Mouse (Mus musculus) left cerebral cortex, adult 11 months (tissue): ENCODE data around the gene Rhov.

Experiments used
- DNase-seq: peaks from one replicate; pipeline ENCODE4 v3.0.0; 2022; ENCODE audit warnings: low spot score

Rhov gene

DNA sequence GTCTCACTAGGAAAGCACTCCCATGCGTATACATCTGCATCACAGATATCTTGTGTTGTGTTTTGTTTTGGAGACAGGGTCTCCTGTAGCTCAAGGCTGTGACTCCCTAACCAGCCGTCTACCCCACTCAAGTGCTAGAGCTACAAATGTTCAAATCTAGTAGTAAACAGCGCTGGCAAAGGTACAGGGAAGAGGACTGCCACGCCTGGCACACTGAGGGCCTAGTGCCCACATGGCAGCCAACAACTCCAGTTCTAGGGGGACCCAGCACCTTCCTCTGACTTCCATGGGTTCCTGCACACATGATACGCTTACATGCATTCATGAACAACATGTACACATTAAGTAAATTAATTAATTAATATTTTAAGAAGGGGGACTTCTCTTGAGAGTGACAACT lies 21.2 kb upstream of the Rhov start:
- no peak for DNase-seq

DNA sequence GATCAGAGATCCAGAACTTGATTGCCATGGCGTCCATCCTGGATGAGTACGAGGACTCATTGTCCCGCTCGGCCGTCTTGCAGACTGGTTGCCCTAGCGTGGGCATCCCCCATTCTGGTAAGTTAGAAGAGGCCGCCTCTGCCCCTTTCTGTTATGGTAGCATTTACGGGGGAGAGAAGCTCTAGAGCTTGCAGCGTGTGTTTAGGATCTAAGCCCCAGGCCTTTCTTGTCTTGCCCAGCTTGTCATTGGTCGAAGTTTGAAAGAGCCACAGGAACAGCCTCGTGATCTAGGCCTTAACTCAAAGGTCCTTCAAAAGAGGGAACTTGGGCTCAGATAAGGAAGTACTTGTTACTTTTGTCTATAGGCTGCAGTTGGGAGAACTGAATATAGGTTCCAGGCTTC lies 17.9 kb upstream of the Rhov start:
- DNase-seq = no peak

DNA sequence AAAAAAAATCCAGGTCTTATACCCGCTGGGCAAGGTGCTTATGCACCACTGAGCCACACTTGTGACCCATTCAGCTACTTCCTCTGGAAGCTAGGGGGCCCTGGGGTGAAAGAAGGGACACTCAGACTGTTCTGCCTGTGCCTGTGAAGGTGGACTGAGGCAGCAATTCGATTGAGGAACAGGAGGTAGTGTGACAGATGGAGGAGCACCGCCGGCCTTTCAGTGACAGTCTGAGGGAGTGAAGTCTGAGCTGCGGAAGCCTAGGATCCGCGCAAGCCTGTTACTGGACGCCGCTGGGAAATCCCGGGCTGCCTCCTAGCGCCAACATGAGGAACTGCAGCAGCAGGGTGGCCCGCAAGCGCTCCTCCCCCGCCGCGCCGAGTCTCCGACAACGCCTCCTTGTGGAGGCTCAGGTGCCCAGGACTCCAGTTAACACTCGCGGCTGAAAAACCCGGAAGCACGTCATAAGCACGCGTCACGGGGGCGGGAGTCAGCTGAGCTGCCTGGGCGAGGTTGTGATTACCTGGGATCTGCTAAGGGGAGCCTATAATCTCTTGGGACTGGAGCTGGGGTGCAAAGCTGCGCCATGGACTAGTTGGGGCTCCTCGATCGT lies 17.3 kb upstream of the Rhov start, which contains the start of gene Vps18:
Gene Vps18 (plus strand): TSS at position 471 of the 613 bp plus-strand sequence.
- peak; percentile 96 for DNase-seq

DNA sequence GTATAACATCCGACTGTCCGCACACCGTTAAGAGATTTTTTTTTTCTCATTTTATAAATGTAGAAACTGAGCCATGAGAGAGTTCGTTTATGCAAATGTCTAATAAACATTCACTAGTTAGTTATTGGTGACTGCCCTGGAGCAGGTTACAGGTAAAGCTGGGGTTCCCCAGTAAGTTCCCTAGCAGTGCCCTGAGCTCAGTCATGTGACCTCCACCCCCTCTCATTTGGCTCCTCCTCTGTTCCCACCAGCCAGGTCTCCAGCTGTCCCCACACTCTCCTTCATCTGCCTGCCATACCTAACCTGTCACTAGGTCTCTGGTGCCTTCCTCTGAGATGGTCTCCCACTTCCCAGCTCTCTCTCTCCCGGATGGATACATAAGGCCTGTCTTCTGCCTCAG lies 16.3 kb upstream of the Rhov start:
- no peak for DNase-seq

DNA sequence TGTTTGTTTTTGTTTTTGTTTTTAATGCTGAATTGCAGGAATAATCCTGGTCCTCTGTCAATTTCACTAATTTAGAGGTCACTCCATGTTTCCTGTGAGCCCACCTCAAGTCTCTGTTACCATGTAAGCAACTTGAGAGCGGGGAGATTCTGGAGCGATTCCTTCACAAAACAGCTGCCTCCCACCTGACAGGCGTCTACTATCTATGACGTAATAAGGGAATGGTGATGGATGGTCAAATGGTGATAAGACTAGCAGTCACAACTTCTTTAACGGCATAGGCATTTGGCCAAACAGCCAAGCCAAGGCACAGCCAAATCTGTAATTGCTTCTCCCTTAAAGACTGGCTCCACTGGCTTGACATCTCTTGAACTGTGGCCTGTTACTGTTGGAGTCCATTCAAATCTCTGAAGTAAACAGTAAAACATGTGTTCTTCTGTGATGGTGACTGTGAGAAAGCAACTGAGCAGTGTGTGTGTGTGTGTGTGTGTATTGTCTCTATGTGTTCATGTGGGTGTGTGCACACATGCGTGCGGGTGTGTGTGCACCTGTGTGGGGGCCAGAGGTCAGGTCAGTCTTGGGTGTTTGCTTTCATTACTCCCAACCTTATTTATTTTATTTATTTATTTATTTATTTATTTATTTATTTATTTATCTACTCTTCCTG lies 11.0 kb upstream of the Rhov start:
- DNase-seq = no peak

DNA sequence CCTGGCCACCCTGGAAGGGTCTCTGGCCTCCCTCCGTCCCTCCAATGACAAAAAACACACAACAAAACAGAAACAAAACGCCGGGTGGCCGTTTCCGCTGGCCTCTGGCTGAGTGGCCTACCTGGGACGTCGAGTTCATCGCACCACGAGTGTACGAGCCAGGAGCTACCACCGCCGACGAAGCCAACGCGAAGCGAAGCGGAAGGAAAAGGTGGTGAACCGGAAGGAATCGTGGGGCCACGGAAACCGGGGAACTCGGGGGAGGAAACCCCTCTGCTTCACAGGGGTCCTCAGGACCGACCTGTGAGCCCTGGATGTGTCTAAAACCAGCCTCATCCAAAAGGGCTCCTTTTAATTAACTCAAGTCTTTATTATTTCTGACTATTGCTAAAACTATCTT lies 6.7 kb upstream of the Rhov start:
- DNase-seq = no peak

DNA sequence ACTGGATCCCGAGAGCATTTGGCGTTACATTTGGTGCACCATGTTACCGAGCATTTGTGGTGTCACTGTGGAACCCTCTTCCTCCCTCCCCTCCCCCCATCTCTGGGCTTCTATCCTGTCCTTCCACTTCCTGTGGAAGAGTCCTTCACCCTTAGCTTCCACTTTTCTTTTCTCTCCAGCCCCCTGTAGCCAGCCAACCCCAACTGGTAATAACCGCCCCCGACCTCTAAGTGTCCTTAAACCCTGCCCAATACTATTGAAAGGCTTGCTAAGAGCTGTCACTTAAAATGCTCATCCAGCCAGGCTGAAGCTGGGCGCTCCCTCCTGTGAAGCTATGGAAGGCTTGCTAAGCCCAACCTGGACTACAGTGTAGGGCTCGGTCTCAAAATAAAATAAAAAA lies 5.9 kb upstream of the Rhov start:
- DNase-seq = no peak

DNA sequence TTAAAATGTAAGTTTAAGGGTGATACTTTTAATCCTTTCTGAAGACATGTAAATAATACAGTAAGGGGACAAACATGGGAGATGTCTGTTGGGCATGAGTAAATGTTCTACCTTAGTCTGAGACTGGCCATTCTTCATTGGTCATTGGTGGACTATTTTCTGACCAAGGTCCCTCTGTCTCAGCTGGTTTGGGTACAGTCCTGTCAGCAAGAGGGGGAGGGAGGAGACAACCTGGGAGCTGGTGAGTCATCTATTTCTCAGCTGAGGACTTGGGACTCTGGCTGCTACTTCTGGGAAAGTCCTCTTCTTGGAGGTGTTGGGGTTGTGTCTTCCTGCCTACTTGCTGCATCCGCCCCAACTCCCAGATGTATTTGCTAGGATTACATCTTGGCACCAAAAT lies 3.1 kb upstream of the Rhov start:
- no peak for DNase-seq

DNA sequence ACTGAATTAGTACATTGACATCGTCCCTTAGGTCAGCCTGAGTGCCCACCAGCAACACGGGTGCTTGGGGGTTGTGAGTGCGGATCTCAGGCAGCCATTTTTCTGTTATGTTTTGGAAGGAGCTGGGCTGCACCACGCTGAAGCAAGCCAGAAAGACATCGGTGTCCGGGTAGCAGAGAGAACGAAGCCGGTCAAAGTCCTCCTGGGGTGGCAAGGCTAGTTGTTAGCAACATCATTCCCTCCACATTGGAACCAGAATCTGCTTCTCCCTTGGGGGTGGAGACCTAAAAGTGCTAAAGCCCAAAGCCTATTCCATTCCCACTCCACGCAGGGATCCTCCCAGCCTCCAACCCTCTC lies 808 bp downstream of the Rhov start:
- no peak for DNase-seq

DNA sequence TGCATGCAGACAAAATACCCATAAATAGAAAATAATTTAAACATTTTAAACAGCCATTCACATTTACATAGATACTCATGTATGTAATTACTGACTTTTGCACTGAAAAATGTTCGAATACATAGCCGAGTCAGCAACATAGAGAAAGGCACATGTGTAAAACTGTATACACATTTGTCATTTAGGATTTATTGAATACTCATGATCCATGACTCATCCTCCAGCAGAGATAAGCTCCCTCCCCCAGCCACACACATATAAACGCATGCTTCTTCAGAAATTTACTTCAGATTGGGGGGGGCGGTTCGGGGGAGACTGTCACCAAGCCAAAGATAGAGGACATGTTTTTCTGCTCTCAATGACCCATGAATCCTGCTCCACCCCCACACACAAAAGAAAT lies 7.3 kb downstream of the Rhov start:
- no peak for DNase-seq

DNA sequence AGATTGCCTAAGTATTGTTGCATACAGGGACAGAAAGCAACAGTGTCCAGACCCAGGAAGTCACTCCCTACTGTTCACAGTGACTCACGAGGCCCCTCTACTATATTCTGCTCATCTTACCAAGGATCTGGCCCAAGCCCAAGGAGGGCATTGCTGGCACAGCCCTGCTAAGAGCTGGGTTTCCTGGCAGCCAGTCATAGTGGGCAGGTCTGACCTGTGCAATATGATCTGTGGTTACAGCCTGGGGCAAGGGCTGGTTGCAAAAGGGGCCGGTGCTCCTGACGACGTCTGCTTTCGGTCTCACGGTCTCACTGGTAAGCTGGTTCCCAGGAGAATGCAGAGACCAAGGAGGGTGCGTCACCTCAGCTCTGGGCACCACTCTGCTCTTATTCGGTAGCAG lies 8.1 kb downstream of the Rhov start:
- DNase-seq = no peak

DNA sequence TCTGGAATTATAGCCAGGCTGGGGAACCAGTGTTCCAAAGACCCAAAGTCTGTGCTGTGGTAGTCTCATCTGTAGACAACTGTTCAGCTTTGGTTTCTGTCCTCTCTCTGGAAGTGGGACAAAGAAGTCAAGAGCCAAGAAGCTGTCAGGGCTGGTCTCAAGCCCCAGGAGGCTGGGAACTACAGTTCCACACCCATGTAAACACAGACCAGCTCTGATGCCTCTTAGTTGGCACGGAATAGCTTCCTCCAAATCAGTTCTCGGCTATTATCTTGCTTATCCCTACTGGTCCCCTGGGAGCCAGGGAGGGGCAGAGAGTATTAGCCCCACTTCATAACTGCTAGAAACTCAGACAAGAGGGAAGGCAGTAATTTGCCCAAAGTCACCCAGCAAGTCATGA lies 9.7 kb downstream of the Rhov start:
- DNase-seq = no peak

DNA sequence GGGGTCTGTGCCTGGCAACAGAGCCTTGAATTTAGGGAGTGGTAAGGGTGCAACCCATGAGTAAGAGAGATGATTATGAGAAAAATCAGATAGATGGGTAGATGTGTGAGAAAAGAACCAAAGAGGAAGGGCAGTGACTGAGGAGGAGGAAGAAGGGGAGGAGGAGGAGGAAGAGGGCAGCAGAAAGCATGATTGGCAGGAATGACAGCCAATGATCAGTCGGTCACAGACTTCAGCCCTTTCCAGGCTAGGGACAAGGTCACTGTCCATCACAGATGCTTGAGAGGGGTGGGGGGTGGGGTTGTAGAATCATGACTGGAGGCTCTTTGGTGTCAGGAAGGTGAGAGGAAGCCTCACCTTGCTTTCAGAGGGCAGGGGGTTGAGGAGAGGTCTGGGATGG lies 10.6 kb downstream of the Rhov start:
- DNase-seq = no peak

DNA sequence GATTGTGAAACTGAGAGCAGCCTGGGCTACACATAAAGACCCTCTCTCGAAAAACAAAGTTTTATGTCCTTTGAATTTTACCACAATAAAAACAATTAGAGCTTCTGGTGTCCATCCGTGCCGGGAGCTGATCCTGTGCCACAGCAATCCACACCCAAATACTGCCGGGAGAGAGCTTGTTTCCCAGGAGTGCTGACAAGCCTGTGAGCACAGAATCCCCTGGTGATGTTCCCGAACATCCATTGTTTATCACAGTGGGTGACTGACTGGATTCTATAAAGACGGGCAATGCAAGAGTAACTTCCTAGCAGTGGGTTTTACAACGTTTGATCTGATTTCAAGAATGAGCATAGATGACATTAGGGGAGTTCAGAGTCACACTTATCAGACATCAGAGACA lies 16.1 kb downstream of the Rhov start:
- DNase-seq = no peak

DNA sequence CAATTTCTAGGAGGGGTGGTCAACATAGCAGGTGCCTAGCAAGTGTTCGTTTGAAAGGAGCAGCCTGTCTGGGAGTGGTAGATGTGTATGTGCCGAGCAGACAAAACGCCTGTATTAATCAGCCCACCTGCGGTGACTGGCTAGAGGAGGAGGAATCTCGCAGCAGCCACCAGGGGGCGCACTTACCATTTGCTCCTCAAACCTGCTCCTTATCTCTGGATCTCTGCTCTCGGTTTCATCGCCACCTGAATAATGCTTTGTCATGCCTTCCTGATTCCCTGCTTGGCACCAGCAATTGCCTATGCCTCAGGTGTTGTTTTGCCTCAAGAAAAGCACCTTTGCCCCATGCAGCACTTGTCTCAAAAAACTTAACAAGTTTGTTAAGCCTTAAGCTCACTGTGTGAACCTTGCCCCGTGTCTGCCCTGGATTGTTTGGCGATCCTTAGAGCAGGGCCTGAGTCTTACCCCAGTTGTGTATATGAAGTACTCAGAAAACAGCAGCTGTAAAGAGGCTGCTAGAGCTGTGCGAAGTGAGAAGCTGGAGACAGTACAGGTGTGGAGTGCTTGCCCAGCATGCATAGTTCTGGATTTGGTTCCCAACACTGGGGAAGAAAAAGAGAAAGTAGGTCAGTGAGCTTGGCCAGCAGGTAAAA lies 20.1 kb downstream of the Rhov start:
- peak; percentile 59 for DNase-seq

DNA sequence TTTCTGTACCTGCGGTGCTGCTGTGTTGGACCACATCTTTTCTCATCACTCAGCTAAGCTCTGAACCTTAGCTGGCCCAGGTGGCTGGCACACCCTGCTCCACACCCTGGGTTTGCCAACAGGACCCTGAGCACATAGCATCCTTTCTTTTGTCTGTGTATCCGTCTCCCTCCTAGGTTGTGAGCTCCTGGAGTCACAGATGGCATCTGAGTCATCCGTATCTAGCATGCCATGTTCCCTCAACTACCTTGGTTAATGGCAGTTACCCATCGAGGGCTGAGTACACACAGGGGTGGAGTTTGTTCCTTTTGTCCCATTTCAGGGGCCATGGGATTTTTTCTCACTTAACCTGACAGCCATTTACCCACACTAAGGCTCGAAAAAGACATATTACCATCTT lies 20.7 kb downstream of the Rhov start:
- DNase-seq = no peak

DNA sequence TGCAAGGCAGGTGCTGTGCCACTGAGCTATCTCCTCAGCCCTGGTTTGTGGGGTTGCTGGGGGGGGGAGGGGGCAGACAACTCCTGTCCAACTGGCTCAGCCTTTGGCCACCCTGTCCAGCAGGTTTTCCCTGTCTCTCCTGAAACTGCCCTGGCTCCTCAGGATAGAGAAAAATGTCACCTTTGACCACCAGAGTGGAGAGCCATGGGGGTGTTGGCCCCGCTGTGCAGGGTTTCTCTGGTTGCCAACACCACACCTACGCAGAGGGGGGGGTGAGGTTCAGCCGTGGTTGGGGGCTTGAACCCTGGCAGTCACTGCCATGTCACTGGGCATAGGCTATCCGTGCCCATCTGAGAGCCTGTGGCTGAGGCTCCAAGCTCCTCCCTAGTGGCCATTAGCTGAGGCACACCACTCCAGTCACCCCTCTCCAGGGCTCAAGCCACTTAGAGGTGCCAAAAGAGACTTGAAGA lies 21.4 kb downstream of the Rhov start:
- DNase-seq = no peak

DNA sequence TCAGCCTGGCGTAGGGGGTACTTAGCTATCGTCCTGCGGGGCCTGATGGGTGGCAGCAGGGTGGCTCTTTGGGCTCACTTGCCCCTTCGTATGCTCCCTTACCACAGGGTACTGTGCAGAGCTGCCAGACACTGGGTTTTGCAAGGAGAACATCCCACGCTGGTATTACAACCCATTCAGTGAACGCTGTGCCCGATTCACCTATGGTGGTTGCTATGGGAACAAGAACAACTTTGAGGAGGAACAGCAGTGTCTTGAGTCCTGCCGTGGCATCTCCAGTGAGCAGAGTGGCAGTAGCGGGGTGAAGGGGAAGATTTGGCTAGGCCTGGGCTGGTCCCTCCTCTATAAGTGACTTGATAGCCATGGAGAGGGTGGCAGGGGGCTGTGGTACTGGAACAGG lies 23.2 kb downstream of the Rhov start:
- peak; percentile 34 for DNase-seq

DNA sequence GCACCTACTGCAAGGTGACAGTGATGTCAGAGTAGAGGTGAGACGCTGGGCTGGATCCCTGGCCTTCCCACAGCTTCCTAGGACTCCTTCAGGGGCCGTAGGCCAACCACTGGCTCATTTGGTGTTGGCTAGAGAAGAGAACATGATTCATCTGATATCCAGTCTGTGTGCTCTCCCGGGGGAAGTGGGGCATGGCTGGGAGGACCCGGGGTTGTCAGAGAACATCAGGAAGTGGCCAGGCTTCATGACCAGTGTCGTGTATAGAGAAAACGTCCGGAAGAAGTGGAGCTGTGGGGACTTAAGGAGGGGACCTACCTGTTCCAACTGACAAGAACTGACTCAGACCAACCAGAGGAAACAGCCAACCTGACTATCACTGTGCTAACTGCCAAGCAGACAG lies 25.8 kb downstream of the Rhov start:
- DNase-seq = no peak

DNA sequence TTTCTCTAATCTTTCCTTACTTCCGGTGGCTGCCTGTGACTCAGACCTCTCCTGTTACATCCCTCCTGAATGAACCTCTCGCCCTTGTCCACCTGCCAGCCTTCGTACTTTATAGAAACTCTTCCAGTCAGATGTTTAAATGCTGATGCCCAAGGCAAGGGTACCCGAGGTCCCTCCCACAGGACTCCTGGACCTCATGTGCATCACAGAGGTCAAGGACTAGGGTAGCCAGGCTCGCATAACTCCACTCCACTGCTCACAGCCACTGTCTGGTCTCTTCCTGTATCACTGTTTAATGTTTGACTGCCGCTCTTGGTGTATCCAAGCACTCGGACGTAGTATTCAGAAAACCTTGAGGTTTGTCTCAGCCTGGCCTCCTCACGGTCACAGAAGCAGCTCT lies 28.5 kb downstream of the Rhov start:
- DNase-seq = no peak

DNA sequence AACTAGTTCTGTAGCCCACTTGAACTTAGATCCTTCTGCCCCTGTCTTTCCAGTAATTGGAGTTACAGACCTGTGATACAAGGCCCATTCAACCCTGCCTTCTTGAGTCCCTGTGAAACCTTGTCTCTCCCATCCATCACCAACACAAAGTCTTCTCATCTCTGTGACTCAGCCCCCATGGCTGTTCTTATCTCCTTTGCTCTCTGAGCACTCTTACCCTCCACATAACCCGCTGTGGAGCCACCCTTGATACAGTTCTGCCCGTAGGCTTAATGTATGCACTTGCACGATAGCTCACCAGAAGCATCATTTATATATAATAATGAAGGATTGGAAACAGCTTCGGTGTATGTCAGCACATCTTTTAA lies 30.3 kb downstream of the Rhov start:
- DNase-seq = no peak

DNA sequence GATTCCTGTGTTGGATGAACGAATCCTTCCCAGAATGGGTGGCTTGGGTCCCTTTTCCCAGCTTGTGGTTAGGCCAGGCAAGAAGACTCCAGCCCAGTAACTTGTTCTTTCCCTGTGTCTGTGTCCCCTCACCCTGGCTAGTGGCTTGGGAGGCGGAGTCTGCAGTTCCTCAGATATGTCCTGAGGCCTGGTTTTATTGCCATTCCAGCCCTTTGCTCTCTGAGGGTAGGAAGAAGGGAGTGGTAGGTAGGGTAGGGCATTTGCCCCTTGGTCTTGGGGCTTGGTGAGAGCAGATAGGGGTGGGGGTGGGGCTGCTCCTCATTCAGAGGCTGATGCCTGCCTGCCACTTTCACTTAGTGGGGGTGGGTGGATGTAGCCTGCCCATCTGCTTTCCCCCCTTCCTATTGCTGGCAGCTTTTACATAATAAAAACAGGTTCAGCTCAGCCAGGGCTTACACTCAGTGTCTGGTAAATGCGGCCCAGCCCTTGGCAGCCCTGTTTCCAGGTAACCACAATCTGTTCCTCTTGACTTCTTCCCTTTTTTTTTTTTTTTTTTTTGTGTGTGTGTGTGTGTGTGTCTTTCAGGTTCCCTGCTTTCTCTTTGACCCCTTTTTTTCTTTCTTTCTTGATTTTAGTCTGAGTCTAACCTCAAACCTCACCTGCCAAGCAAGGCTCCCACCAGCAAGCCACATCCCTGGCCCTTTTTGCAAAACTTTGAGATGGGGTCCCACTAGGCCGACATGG lies 30.8 kb downstream of the Rhov start:
- no peak for DNase-seq

DNA sequence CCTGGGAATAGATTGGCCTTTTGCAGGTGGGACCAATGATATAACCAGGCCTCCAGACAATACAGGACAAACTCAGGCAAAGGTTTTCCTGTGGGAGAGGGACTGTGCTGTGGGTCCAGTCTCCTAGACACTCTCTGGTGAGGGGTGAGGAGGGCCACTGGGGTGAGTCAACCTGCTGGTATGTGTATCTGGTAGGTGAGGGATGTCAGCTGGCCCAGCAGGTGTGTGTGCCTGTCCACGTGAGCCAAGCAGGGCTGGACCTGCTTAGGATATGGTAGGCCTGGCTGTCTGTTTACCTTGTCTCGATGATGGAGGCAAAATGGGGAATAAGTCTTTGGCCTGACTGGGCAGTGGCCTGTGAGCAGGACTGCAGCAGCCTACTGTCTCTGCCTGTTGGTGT lies 32.4 kb downstream of the Rhov start:
- no peak for DNase-seq
